Comparison of ENCODE assay signal across 8 mouse cellular contexts in the genomic region with DNA sequence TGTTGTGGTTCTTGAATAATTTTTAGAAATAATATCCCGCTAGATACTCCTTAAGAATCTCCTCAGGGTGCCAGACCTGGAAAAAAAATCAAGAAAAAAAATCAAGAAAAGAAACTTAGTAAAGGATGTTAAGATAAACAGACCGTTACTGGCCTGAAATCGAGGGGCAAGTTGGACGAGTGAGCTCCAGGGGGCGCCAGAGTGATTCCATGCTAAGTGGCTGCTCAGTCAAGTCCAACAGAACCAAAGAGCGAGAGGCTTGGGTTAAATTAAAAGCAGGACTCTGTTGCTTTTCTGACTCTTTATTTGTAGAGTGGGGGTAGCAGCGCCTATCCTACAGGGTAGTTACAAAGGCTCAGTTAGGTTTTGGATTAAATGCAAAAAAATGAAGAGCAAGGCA. TPM values are rescaled to one million over a fixed set of nuclear protein-coding genes. Genes with fewer than 3 reads are reported as not detected.
DNase-seq lines count a peak whose midpoint lies in the region; ATAC-seq and TF ChIP-seq lines count a peak whose summit lies in the region.

No protein-coding gene starts in this region.

- no peaks in the 10 kb centered on the region for H3K4me1 ChIP-seq in intestine, postnatal 0 days (replicated peaks; ENCODE audit: control insufficient read depth, insufficient read depth, low read length)
- no peaks in the 10 kb centered on the region for H3K4me1 ChIP-seq in intestine, embryonic 16.5 days (ENCODE audit: control insufficient read depth, insufficient read depth, low read length)
- no peaks in the 10 kb centered on the region for H3K4me1 ChIP-seq in lung, adult 2 months (ENCODE audit: control insufficient read depth, insufficient read depth, low read length)
- H3K4me1 ChIP-seq in small intestine, adult 2 months (ENCODE audit: control insufficient read depth, insufficient read depth, insufficient read length, low read length), result no peaks in the 10 kb centered on the region

- DNase-seq in adrenal gland, adult 2 months, result peak; percentile 67
- DNase-seq in embryo, embryonic 11.5 days (ENCODE audit: low read depth, low spot score), result peak; percentile 23
- DNase-seq in kidney, postnatal 4 days, result peak; percentile 77 to 80
- DNase-seq in lung, adult 2 months, result peak; percentile 64
- no peak for DNase-seq in spleen, postnatal 36 days (ENCODE audit: low spot score in 2 of 2)

- H3K9ac ChIP-seq in intestine, postnatal 0 days (ENCODE audit: low read depth, low read length), result no peak overlapping the region
- no peak overlapping the region for H3K9ac ChIP-seq in intestine, embryonic 16.5 days (ENCODE audit: low read depth, low read length)

- no peak overlapping the region for H3K27ac ChIP-seq in intestine, postnatal 0 days (ENCODE audit: low read depth, low read length)
- no peak overlapping the region for H3K27ac ChIP-seq in intestine, embryonic 16.5 days (ENCODE audit: low read length)
- no peak overlapping the region for H3K27ac ChIP-seq in small intestine, adult 2 months (ENCODE audit: insufficient read depth, low read depth, low read length)

- no peak for ATAC-seq in intestine, postnatal 0 days
- no peak for ATAC-seq in intestine, embryonic 16.5 days

- TF ChIP-seq POLR2A in lung, adult 2 months (IDR thresholded peaks at IDR 0.05; ENCODE audit: borderline replicate concordance, extremely low read depth, low read depth, low read length), result no peak
- no peak for TF ChIP-seq POLR2A in small intestine, adult 2 months (IDR thresholded peaks at IDR 0.05; ENCODE audit: low read depth, low read length)

- no peak overlapping the region for H3K4me2 ChIP-seq in intestine, postnatal 0 days (replicated peaks; ENCODE audit: low read depth)
- no peak overlapping the region for H3K4me2 ChIP-seq in intestine, embryonic 16.5 days (ENCODE audit: low read depth, low read length)

- TF ChIP-seq CTCF in intestine, postnatal 0 days (IDR thresholded peaks at IDR 0.05; ENCODE audit: low read depth), result peak; percentile 70
- peak; percentile 80 for TF ChIP-seq CTCF in lung, adult 2 months (IDR thresholded peaks at IDR 0.05; ENCODE audit: insufficient read depth, low read length)
- TF ChIP-seq CTCF in small intestine, adult 2 months (IDR thresholded peaks at IDR 0.05; ENCODE audit: extremely low read depth, insufficient read length, insufficient replicate concordance, low read depth, low read length), result peak; percentile 48; the same call in 1 of the 2 replicates

- H3K36me3 ChIP-seq in intestine, postnatal 0 days (ENCODE audit: control insufficient read depth, insufficient read depth), result no peaks in the 10 kb centered on the region
- H3K36me3 ChIP-seq in intestine, embryonic 16.5 days (ENCODE audit: control insufficient read depth, insufficient read depth, low read length), result no peaks in the 10 kb centered on the region
- no peaks in the 10 kb centered on the region for H3K36me3 ChIP-seq in small intestine, adult 2 months (ENCODE audit: control insufficient read depth, insufficient read depth, low read length)

- no peak overlapping the region for H3K4me3 ChIP-seq in intestine, postnatal 0 days (ENCODE audit: low read depth, low read length)
- no peak overlapping the region for H3K4me3 ChIP-seq in intestine, embryonic 16.5 days (ENCODE audit: low read length)
- no peak overlapping the region for H3K4me3 ChIP-seq in lung, adult 2 months (replicated peaks; ENCODE audit: extremely low read depth, low read depth, low read length)
- H3K4me3 ChIP-seq in small intestine, adult 2 months (ENCODE audit: low read depth, low read length), result no peak overlapping the region

- no peaks in the 10 kb centered on the region for H3K9me3 ChIP-seq in intestine, postnatal 0 days (ENCODE audit: control insufficient read depth)
- H3K9me3 ChIP-seq in intestine, embryonic 16.5 days (ENCODE audit: control insufficient read depth, low read length), result no peaks in the 10 kb centered on the region

- no peaks in the 10 kb centered on the region for H3K27me3 ChIP-seq in intestine, postnatal 0 days (replicated peaks; ENCODE audit: control insufficient read depth, insufficient read depth, low read length)
- no peaks in the 10 kb centered on the region for H3K27me3 ChIP-seq in intestine, embryonic 16.5 days (replicated peaks; ENCODE audit: control insufficient read depth, insufficient read depth, low read length)
- no peaks in the 10 kb centered on the region for H3K27me3 ChIP-seq in small intestine, adult 2 months (ENCODE audit: control insufficient read depth, insufficient read depth, low read length)

- 33% methylated on average over 7 of the region's 7 CpGs for WGBS in intestine, postnatal 0 days
- WGBS in intestine, embryonic 16.5 days, result 39% methylated on average over 7 of the region's 7 CpGs
- WGBS in lung, adult 2 months, result 24% methylated on average over 7 of the region's 7 CpGs
- 24% methylated on average over 7 of the region's 7 CpGs for WGBS in small intestine, adult 2 months

RNA-seq across cellular contexts. Expression of gene Gm4894, which starts 3.5 kb away (rescaled TPM):
- polyA plus RNA-seq in intestine, postnatal 0 days (2015; fragmentation: Nextera tagmentation; extraction: Ambion mirVana), result not detected in 2 replicates
- not detected in 2 replicates for polyA plus RNA-seq in intestine, embryonic 16.5 days (2015; fragmentation: Nextera tagmentation; extraction: Ambion mirVana)
- total RNA-seq in adrenal gland, adult 2 months (2021), result not detected
- not detected in 2 replicates for polyA plus RNA-seq in adrenal gland, adult 2 months (2012; rRNA removed)
- not detected in 2 replicates for polyA plus RNA-seq in lung, adult 2 months (2012; rRNA removed)
- polyA plus RNA-seq in small intestine, adult 2 months (2012; rRNA removed), result not detected in 2 replicates

Comparison
In these comparisons a context has a peak if more than half of its experiments do, and no peak if none do; other contexts are left out.
1. DNase-seq: peak in adrenal gland, adult 2 months (single experiment), embryo, embryonic 11.5 days (single experiment), kidney, postnatal 4 days (2 of 2) and lung, adult 2 months (single experiment); none in spleen, postnatal 36 days (0 of 2).
2. Peak in every context shown above with its lines, with median percentiles within 50 percentile points of each other: CTCF ChIP-seq.